Mouse (Mus musculus): Measurements from ENCODE around the gene Cdk5r1. TPM values are rescaled to one million over a fixed set of nuclear protein-coding genes. Genes with fewer than 3 reads are reported as not detected.

Gene Cdk5r1
- total RNA-seq (2012; rRNA removed), result 1.6 and 1.8 TPM in 2 replicates

- H3K27ac ChIP-seq (ENCODE audit: insufficient read depth, low read depth, low read length, poor library complexity, severe bottlenecking), result no peak within 1 kb of the TSS
- in situ Hi-C loops (cut with MboI; ENCODE audit: low sequenced_read_pairs in 2 of 2, unreplicated experiment in 2 of 2), result no loop called here
- H3K36me3 ChIP-seq (ENCODE audit: control insufficient read depth, insufficient read depth, low read length, poor library complexity, severe bottlenecking), result peaks cover 9% of the 10 kb centered on the region
- no peak for TF ChIP-seq ZNF384 (IDR thresholded peaks at IDR 0.05; ENCODE audit: low read depth, low read length)
- TF ChIP-seq MAFK (IDR thresholded peaks at IDR 0.05; ENCODE audit: insufficient read depth, low read depth, low read length), result no peak
- no peak for TF ChIP-seq HCFC1 (IDR thresholded peaks at IDR 0.05; ENCODE audit: borderline replicate concordance, insufficient read depth, low read length)
- peak; percentile 77 for DNase-seq (ENCODE audit: low read depth, low spot score)
- peak within 1 kb of the TSS; percentile 69 to 93 for H3K4me3 ChIP-seq (ENCODE audit: insufficient read depth in 1 of 2, low read depth in 1 of 2, low read length in 2 of 2, poor library complexity in 1 of 2, severe bottlenecking in 1 of 2)
- peak within 1 kb of the TSS; percentile 95 for H3K9ac ChIP-seq (ENCODE audit: insufficient read depth, low read depth, low read length, poor library complexity, severe bottlenecking)
- peaks cover 0 to 13% of the 10 kb centered on the region in 2 experiments; a peak in 1 of 4 replicates for H3K4me1 ChIP-seq (ENCODE audit: control insufficient read depth in 2 of 2, insufficient read depth in 2 of 2, low read length in 2 of 2, poor library complexity in 1 of 2)
- H3K9me3 ChIP-seq (ENCODE audit: control insufficient read depth, insufficient read depth, low read depth, low read length), result no peaks in the 10 kb centered on the region
These were observed at the start of gene Cdk5r1 for GRCm38 (mm10) chr11:80476222-80477189. Gene Cdk5r1 (plus strand): TSS chr11:80477023.

- Histone ChIP-seq H3K27ac (ENCODE audit: insufficient read depth, low read depth, low read length, poor library complexity, severe bottlenecking) (peak within 1 kb of the TSS; percentile 88), H3K9me3 (ENCODE audit: control insufficient read depth, insufficient read depth, low read depth, low read length) (no peaks in the 10 kb centered on the region), H3K9ac (ENCODE audit: insufficient read depth, low read depth, low read length, poor library complexity, severe bottlenecking) (peak within 1 kb of the TSS; percentile 99), H3K4me3 (ENCODE audit: insufficient read depth in 1 of 2, low read depth in 1 of 2, low read length in 2 of 2, poor library complexity in 1 of 2, severe bottlenecking in 1 of 2) (peak within 1 kb of the TSS; percentile 87 to 98), H3K36me3 (ENCODE audit: control insufficient read depth, insufficient read depth, low read length, poor library complexity, severe bottlenecking) (peaks cover 8% of the 10 kb centered on the region), H3K4me1 (ENCODE audit: control insufficient read depth in 2 of 2, insufficient read depth in 2 of 2, low read length in 2 of 2, poor library complexity in 1 of 2) (peaks cover 0 to 8% of the 10 kb centered on the region in 2 experiments; a peak in 2 of 4 replicates)
- TF ChIP-seq MAFK (IDR thresholded peaks at IDR 0.05; ENCODE audit: insufficient read depth, low read depth, low read length) (peak; percentile 71; the same call in 1 of the 2 replicates), ZC3H11A (IDR thresholded peaks at IDR 0.05; ENCODE audit: borderline replicate concordance, low read depth, low read length) (peak; percentile 38; the same call in 1 of the 2 replicates), CHD2 (IDR thresholded peaks at IDR 0.05; ENCODE audit: low read depth, low read length) (no peak), HCFC1 (IDR thresholded peaks at IDR 0.05; ENCODE audit: borderline replicate concordance, insufficient read depth, low read length) (peak; percentile 94)
- peak; percentile 96 for DNase-seq (ENCODE audit: low read depth, low spot score)
- in situ Hi-C loops (cut with MboI; ENCODE audit: low sequenced_read_pairs in 2 of 2, unreplicated experiment in 2 of 2), result no loop called here
These were observed 48.3 kb upstream of the Cdk5r1 start, which contains the start of gene Psmd11 for GRCm38 (mm10) chr11:80428381-80429008. Gene Psmd11 (plus strand): TSS chr11:80428615.

- peaks cover 9% of the 10 kb centered on the region for H3K36me3 ChIP-seq (ENCODE audit: control insufficient read depth, insufficient read depth, low read length, poor library complexity, severe bottlenecking)
- peak overlapping the region; percentile 87 to 98 for H3K4me3 ChIP-seq (ENCODE audit: insufficient read depth in 1 of 2, low read depth in 1 of 2, low read length in 2 of 2, poor library complexity in 1 of 2, severe bottlenecking in 1 of 2)
- peaks cover 0 to 8% of the 10 kb centered on the region in 2 experiments; a peak in 2 of 4 replicates for H3K4me1 ChIP-seq (ENCODE audit: control insufficient read depth in 2 of 2, insufficient read depth in 2 of 2, low read length in 2 of 2, poor library complexity in 1 of 2)
- H3K9ac ChIP-seq (ENCODE audit: insufficient read depth, low read depth, low read length, poor library complexity, severe bottlenecking), result peak overlapping the region; percentile 99
- no peak for DNase-seq (ENCODE audit: low read depth, low spot score)
- in situ Hi-C loops (cut with MboI; ENCODE audit: low sequenced_read_pairs in 2 of 2, unreplicated experiment in 2 of 2), result no loop called here
- peak overlapping the region; percentile 88 for H3K27ac ChIP-seq (ENCODE audit: insufficient read depth, low read depth, low read length, poor library complexity, severe bottlenecking)
- 0 out of 2 replicates have a peak, but pooled peaks have one; percentile 7 for TF ChIP-seq ZC3H11A (IDR thresholded peaks at IDR 0.05; ENCODE audit: borderline replicate concordance, low read depth, low read length)
- no peak for TF ChIP-seq HCFC1 (IDR thresholded peaks at IDR 0.05; ENCODE audit: borderline replicate concordance, insufficient read depth, low read length)
- no peak for TF ChIP-seq MAFK (IDR thresholded peaks at IDR 0.05; ENCODE audit: insufficient read depth, low read depth, low read length)
- H3K9me3 ChIP-seq (ENCODE audit: control insufficient read depth, insufficient read depth, low read depth, low read length), result no peaks in the 10 kb centered on the region
These were observed 47.8 kb upstream of the Cdk5r1 start for GRCm38 (mm10) chr11:80429009-80429475.

- Histone ChIP-seq H3K9me3 (ENCODE audit: control insufficient read depth, insufficient read depth, low read depth, low read length) (no peaks in the 10 kb centered on the region), H3K4me3 (ENCODE audit: insufficient read depth in 1 of 2, low read depth in 1 of 2, low read length in 2 of 2, poor library complexity in 1 of 2, severe bottlenecking in 1 of 2) (peak overlapping the region; percentile 87 to 98), H3K4me1 (ENCODE audit: control insufficient read depth in 2 of 2, insufficient read depth in 2 of 2, low read length in 2 of 2, poor library complexity in 1 of 2) (peaks cover 0 to 8% of the 10 kb centered on the region in 2 experiments; a peak in 2 of 4 replicates), H3K36me3 (ENCODE audit: control insufficient read depth, insufficient read depth, low read length, poor library complexity, severe bottlenecking) (peaks cover 9% of the 10 kb centered on the region), H3K27ac (ENCODE audit: insufficient read depth, low read depth, low read length, poor library complexity, severe bottlenecking) (no peak overlapping the region), H3K9ac (ENCODE audit: insufficient read depth, low read depth, low read length, poor library complexity, severe bottlenecking) (peak overlapping the region; percentile 99)
- in situ Hi-C loops (cut with MboI; ENCODE audit: low sequenced_read_pairs in 2 of 2, unreplicated experiment in 2 of 2), result no loop called here
- TF ChIP-seq CHD2 (IDR thresholded peaks at IDR 0.05; ENCODE audit: low read depth, low read length) (no peak), HCFC1 (IDR thresholded peaks at IDR 0.05; ENCODE audit: borderline replicate concordance, insufficient read depth, low read length) (no peak), MAFK (IDR thresholded peaks at IDR 0.05; ENCODE audit: insufficient read depth, low read depth, low read length) (no peak), ZNF384 (IDR thresholded peaks at IDR 0.05; ENCODE audit: low read depth, low read length) (no peak), ZC3H11A (IDR thresholded peaks at IDR 0.05; ENCODE audit: borderline replicate concordance, low read depth, low read length) (no peak)
- DNase-seq (ENCODE audit: low read depth, low spot score), result no peak
These were observed 47.2 kb upstream of the Cdk5r1 start for GRCm38 (mm10) chr11:80429500-80430166.

All from ES-E14 (cell line).